Mouse (Mus musculus): ENCODE measurements around the gene Gm3336.

DNA sequence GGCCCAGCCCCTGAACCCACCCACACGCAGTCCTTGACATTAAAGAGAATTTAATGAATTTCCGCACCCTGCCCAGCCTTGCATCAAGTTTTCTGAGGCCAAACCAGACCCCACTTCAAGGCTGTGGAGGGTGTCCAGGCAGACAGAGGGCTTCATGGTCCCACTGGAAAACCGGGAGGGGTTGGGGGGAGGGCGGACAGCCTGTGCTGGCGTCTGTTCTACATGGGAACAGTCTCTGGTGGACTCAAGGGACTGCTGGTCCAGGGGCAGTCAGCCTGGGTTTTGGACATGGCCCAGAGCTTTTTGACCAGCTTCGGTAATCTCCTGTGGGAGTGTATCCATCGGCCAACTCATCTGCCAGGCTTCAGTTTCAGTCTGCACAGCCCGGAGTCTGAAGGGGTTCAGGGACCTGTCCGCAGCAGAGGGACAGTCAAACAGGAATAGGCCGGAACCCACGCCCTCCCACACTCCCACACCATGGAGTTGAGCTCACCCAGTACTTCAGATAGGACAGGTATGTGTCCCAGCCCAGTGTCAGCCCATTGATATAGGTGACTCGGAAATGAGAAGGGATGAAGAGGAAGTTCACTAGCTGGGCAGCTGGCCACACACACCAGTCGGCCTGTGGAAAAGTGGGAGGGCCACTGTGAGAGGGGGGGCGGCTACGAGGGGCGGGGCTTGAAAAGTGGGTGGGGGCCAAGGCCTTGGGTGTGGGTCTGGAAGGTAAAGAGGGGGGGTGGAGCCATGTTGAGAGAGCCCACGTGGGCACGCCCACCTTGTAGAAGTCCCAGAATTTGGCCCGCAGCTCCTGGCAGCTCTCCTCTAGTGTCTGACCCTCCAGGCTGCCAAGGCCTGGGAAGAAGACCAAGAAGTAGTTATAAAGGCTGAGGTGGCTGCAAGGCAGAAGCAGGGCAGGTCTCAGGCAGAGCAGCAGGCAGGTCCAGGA lies 40.5 kb downstream of the Gm3336 start:
- no peak for TF ChIP-seq CTCF (IDR thresholded peaks at IDR 0.05; ENCODE audit: borderline replicate concordance, insufficient read depth, low read length)
- TF ChIP-seq POLR2A (IDR thresholded peaks at IDR 0.05; ENCODE audit: low read depth, low read length): peak; percentile 32; the same call in 1 of the 2 replicates
